Mouse (Mus musculus): ENCODE results near the gene Snd1.

Gene Snd1

GRCm38 (mm10) chr6:28876492-28876891 is 401.6 kb downstream of the Snd1 start:
- DNase-seq = no peak

GRCm38 (mm10) chr6:28877945-28878666 is 403.2 kb downstream of the Snd1 start:
- no peak for DNase-seq

GRCm38 (mm10) chr6:28879315-28879714 is 404.4 kb downstream of the Snd1 start:
- DNase-seq = no peak

- DNase-seq = peak; percentile 8 to 25
Observed at GRCm38 (mm10) chr6:28880909-28881308, 406.0 kb downstream of the Snd1 start.

GRCm38 (mm10) chr6:28883518-28883917 is 408.6 kb downstream of the Snd1 start:
- peak; percentile 24 to 25 for DNase-seq

- DNase-seq = no peak
Observed at GRCm38 (mm10) chr6:28886724-28887440, 411.9 kb downstream of the Snd1 start.

GRCm38 (mm10) chr6:28890426-28890825 is 415.5 kb downstream of the Snd1 start:
- no peak for DNase-seq

GRCm38 (mm10) chr6:28891480-28891879 is 416.5 kb downstream of the Snd1 start:
- no peak for DNase-seq

- no peak for DNase-seq
Observed at GRCm38 (mm10) chr6:28895004-28895515, 420.1 kb downstream of the Snd1 start.

GRCm38 (mm10) chr6:28895726-28896125 is 420.8 kb downstream of the Snd1 start:
- DNase-seq = no peak

GRCm38 (mm10) chr6:28896762-28897320 is 421.9 kb downstream of the Snd1 start:
- DNase-seq = no peak

GRCm38 (mm10) chr6:28897326-28898085 is 422.6 kb downstream of the Snd1 start:
- no peak for DNase-seq

GRCm38 (mm10) chr6:28898836-28899235 is 423.9 kb downstream of the Snd1 start:
- DNase-seq = peak; percentile 8 to 21

GRCm38 (mm10) chr6:28902573-28902972 is 427.6 kb downstream of the Snd1 start:
- no peak for DNase-seq

- DNase-seq = no peak
Observed at GRCm38 (mm10) chr6:28904417-28904816, 429.5 kb downstream of the Snd1 start.

GRCm38 (mm10) chr6:28905301-28905700 is 430.4 kb downstream of the Snd1 start:
- DNase-seq = no peak

- DNase-seq = no peak
Observed at GRCm38 (mm10) chr6:28909866-28910265, 434.9 kb downstream of the Snd1 start.

- DNase-seq = no peak
Observed at GRCm38 (mm10) chr6:28914981-28915380, 440.0 kb downstream of the Snd1 start.

- no peak for DNase-seq
Observed at GRCm38 (mm10) chr6:28916630-28917029, 441.7 kb downstream of the Snd1 start.

GRCm38 (mm10) chr6:28919346-28919745 is 444.4 kb downstream of the Snd1 start:
- DNase-seq = no peak

- no peak for DNase-seq
Observed at GRCm38 (mm10) chr6:28922371-28922770, 447.4 kb downstream of the Snd1 start.

- no peak for DNase-seq
Observed at GRCm38 (mm10) chr6:28923091-28923824, 448.3 kb downstream of the Snd1 start.

Data from kidney, adult 8-10 months (tissue).